Comparison of ENCODE assay signal across 16 mouse cellular contexts in the genomic region with DNA sequence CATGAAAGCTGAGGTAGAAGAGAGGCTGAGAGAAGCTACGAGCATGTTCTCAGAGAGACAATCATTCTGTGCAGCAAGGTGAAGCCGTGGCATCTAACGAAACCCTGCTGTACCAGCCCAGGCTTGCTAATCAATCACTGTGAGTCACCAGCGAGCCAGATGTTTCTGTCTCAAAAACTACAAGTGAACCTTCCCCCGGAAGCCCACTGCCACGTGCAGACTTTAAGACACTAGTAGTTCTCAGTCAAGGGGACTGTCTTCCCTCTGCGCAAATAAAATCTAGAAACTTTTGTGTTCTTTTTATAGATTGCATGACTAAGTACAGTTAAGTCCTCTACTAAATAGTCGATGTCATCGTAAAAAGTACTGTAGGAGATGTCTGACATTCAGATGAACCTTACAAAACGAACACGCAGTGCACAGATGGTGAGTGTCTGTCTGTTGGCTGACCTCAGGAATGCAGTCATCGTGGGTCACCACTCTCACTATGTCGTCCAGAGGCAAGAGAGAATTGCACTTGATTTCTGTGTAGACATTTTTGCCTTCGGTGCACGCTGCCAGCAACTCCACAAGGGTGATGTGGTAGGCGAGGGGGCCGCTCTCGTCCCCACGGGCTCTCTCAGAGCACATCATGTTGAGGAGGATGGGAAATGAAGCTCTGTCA.
DNase-seq lines count a peak whose midpoint lies in the region; ATAC-seq and TF ChIP-seq lines count a peak whose summit lies in the region.
"Had no signal": no experiment of that assay in that cellular context is flagged by ENCODE, and none has a peak within 500 bp of the region (broad histone marks: within the 10 kb centered on the region; RNA-seq: fewer than 3 reads in every experiment).

No protein-coding gene starts in this region.

- H3K9ac ChIP-seq in heart, embryonic 11.5 days (ENCODE audit: low read depth, low read length): no peak overlapping the region
- no peak overlapping the region for H3K9ac ChIP-seq in stomach, postnatal 0 days (ENCODE audit: low read length)
- H3K9ac ChIP-seq: embryonic facial prominence, embryonic 12.5 days; midbrain, embryonic 12.5 days had no signal

- no peak overlapping the region for H3K4me2 ChIP-seq in heart, embryonic 11.5 days
- H3K4me2 ChIP-seq in stomach, postnatal 0 days (replicated peaks; ENCODE audit: low read depth): no peak overlapping the region
- H3K4me2 ChIP-seq: embryonic facial prominence, embryonic 12.5 days; midbrain, embryonic 12.5 days had no signal

- H3K36me3 ChIP-seq in heart, embryonic 11.5 days (ENCODE audit: control insufficient read depth, insufficient read depth, low read length): no peaks in the 10 kb centered on the region; the same call in none of the 2 replicates
- H3K36me3 ChIP-seq in embryonic facial prominence, embryonic 10.5 days (replicated peaks): peaks cover 3% of the 10 kb centered on the region
- H3K36me3 ChIP-seq in stomach, postnatal 0 days (ENCODE audit: control insufficient read depth, insufficient read depth, low read length): no peaks in the 10 kb centered on the region
- H3K36me3 ChIP-seq: embryonic facial prominence, embryonic 12.5 days; midbrain, embryonic 12.5 days had no signal

- intact Hi-C loops in left cerebral cortex, postnatal 14 days (cut with DNase I): no loop called here
- intact Hi-C loops in left cerebral cortex, postnatal 36 days (cut with DNase I): no loop called here

- ATAC-seq in heart, embryonic 11.5 days (replicated peaks; ENCODE audit: insufficient number of reproducible peaks, low FRiP score, low TSS enrichment): no peak
- 0 out of 2 replicates have a peak, but pooled peaks have one; percentile 47 for ATAC-seq in stomach, postnatal 0 days (ENCODE audit: low FRiP score, low TSS enrichment)
- ATAC-seq: forebrain, embryonic 16.5 days; hindbrain, embryonic 16.5 days had no signal

- H3K4me3 ChIP-seq in heart, embryonic 11.5 days (ENCODE audit: low read depth, low read length): no peak overlapping the region
- H3K4me3 ChIP-seq in embryonic facial prominence, embryonic 10.5 days: no peak overlapping the region
- H3K4me3 ChIP-seq in stomach, postnatal 0 days (ENCODE audit: low read depth, low read length): no peak overlapping the region
- H3K4me3 ChIP-seq: embryonic facial prominence, embryonic 12.5 days; layer of hippocampus, adult 2 months; midbrain, embryonic 12.5 days had no signal

- H3K4me1 ChIP-seq in heart, embryonic 11.5 days (ENCODE audit: control insufficient read depth, insufficient read depth, low read length): peaks cover 12% of the 10 kb centered on the region
- H3K4me1 ChIP-seq in embryonic facial prominence, embryonic 10.5 days: peaks cover 26% of the 10 kb centered on the region
- H3K4me1 ChIP-seq in stomach, postnatal 0 days (replicated peaks; ENCODE audit: control insufficient read depth, insufficient read depth): no peaks in the 10 kb centered on the region; the same call in none of the 2 replicates
- H3K4me1 ChIP-seq: midbrain, embryonic 12.5 days had no signal

- no peaks in the 10 kb centered on the region for H3K27me3 ChIP-seq in heart, embryonic 11.5 days (ENCODE audit: control insufficient read depth, insufficient read depth, low read length)
- H3K27me3 ChIP-seq in embryonic facial prominence, embryonic 10.5 days (replicated peaks; ENCODE audit: low read depth, poor library complexity, severe bottlenecking): no peaks in the 10 kb centered on the region
- no peaks in the 10 kb centered on the region for H3K27me3 ChIP-seq in stomach, postnatal 0 days (ENCODE audit: control insufficient read depth, insufficient read depth, low read length)
- H3K27me3 ChIP-seq: embryonic facial prominence, embryonic 12.5 days; midbrain, embryonic 12.5 days had no signal

- no peak overlapping the region for H3K27ac ChIP-seq in heart, embryonic 11.5 days (ENCODE audit: low read depth, low read length)
- 0 out of 2 replicates have a peak overlapping the region, but pooled peaks have one; percentile 49 for H3K27ac ChIP-seq in embryonic facial prominence, embryonic 10.5 days (replicated peaks)
- H3K27ac ChIP-seq in stomach, postnatal 0 days (replicated peaks): no peak overlapping the region
- H3K27ac ChIP-seq: embryonic facial prominence, embryonic 12.5 days; layer of hippocampus, adult 2 months; midbrain, embryonic 12.5 days had no signal

- TF ChIP-seq CTCF in stomach, postnatal 0 days (IDR thresholded peaks at IDR 0.05; ENCODE audit: low read depth): no peak

- WGBS in heart, embryonic 11.5 days (ENCODE audit: insufficient replicate concordance): 66% methylated on average over 19 of the region's 19 CpGs
- 78% methylated on average over 19 of the region's 19 CpGs for WGBS in embryonic facial prominence, embryonic 10.5 days
- WGBS in stomach, postnatal 0 days: 41% methylated on average over 19 of the region's 19 CpGs

- DNase-seq in heart, postnatal 4 days: peak; percentile 23
- peak; percentile 35 for DNase-seq in urinary bladder, postnatal 14 days (ENCODE audit: low spot score)
- no peak for DNase-seq in urinary bladder, adult 2 months (ENCODE audit: low spot score)
- no peak for DNase-seq in embryonic facial prominence, embryonic 10.5 days (ENCODE audit: low spot score)
- DNase-seq in stomach, postnatal 0 days (ENCODE audit: low spot score): no peak
- DNase-seq in left cerebral cortex, postnatal 14 days (ENCODE audit: low spot score in 2 of 2): no peak
- DNase-seq in left cerebral cortex, postnatal 36 days (ENCODE audit: low spot score in 2 of 2): no peak
- DNase-seq: cerebellum, adult 9-11 months; kidney, adult 9 months; thymus, postnatal 4 days had no signal

- H3K9me3 ChIP-seq in heart, embryonic 11.5 days (replicated peaks; ENCODE audit: control insufficient read depth, low read length): no peaks in the 10 kb centered on the region
- no peaks in the 10 kb centered on the region for H3K9me3 ChIP-seq in embryonic facial prominence, embryonic 10.5 days
- H3K9me3 ChIP-seq in stomach, postnatal 0 days (ENCODE audit: control insufficient read depth, low read length): no peaks in the 10 kb centered on the region
- H3K9me3 ChIP-seq: embryonic facial prominence, embryonic 12.5 days; midbrain, embryonic 12.5 days had no signal

- no peak for TF ChIP-seq EP300 in stomach, postnatal 0 days (optimal IDR thresholded peaks at IDR 0.05)

Comparison
In these comparisons a context has a peak if more than half of its experiments do, and no peak if none do; other contexts are left out.
1. DNase-seq: peak in heart, postnatal 4 days (single experiment) and urinary bladder, postnatal 14 days (single experiment); none in urinary bladder, adult 2 months (single experiment), embryonic facial prominence, embryonic 10.5 days (single experiment), stomach, postnatal 0 days (single experiment), left cerebral cortex, postnatal 14 days (0 of 2) and left cerebral cortex, postnatal 36 days (0 of 2).